Mouse (Mus musculus): ENCODE results near the gene Wnk3.

GRCm38 (mm10) chrX:151197778-151198177, at the start of gene Wnk3:
- TF ChIP-seq CTCF (IDR thresholded peaks at IDR 0.05; ENCODE audit: borderline replicate concordance, insufficient read depth, low read depth, low read length) (no peak), POLR2A (IDR thresholded peaks at IDR 0.05; ENCODE audit: borderline replicate concordance, insufficient read depth, low read length) (no peak)

Measured in cerebellum, adult 2 months (tissue).